Mouse (Mus musculus) spleen, postnatal 36 days (tissue): ENCODE results near the gene Ermp1.

Source experiments
- DNase-seq, 2 experiments: peaks; one replicate each; pipeline ENCODE4 v3.0.0; 2022; ENCODE audit warnings: low spot score in 2 of 2, mixed read lengths in 1 of 2

Ermp1 gene

GRCm38 (mm10) chr19:29661974-29662580 is 13.9 kb upstream of the Ermp1 start:
- DNase-seq: no peak

GRCm38 (mm10) chr19:29660835-29661764 is 12.9 kb upstream of the Ermp1 start:
- DNase-seq: no peak

GRCm38 (mm10) chr19:29659705-29660104 is 11.5 kb upstream of the Ermp1 start:
- no peak for DNase-seq

- no peak for DNase-seq
Measured at GRCm38 (mm10) chr19:29658836-29659235, 10.6 kb upstream of the Ermp1 start.

- no peak for DNase-seq
Measured at GRCm38 (mm10) chr19:29657558-29657957, 9.3 kb upstream of the Ermp1 start.

- no peak for DNase-seq
Measured at GRCm38 (mm10) chr19:29657033-29657432, 8.8 kb upstream of the Ermp1 start.

- DNase-seq: no peak
Measured at GRCm38 (mm10) chr19:29656620-29657019, 8.4 kb upstream of the Ermp1 start.

GRCm38 (mm10) chr19:29656029-29656428 is 7.8 kb upstream of the Ermp1 start:
- DNase-seq: no peak

- no peak for DNase-seq
Measured at GRCm38 (mm10) chr19:29655148-29655547, 6.9 kb upstream of the Ermp1 start.

GRCm38 (mm10) chr19:29653768-29654265 is 5.6 kb upstream of the Ermp1 start:
- no peak for DNase-seq

GRCm38 (mm10) chr19:29649683-29650082 is 1.5 kb upstream of the Ermp1 start:
- DNase-seq: peak in 1 of 2 experiments; percentile 19

GRCm38 (mm10) chr19:29648550-29648914 is 317 bp upstream of the Ermp1 start:
- DNase-seq: no peak

- no peak for DNase-seq
Measured at GRCm38 (mm10) chr19:29644747-29645146, 3.5 kb downstream of the Ermp1 start.

- DNase-seq: no peak
Measured at GRCm38 (mm10) chr19:29643194-29643922, 4.9 kb downstream of the Ermp1 start.

- DNase-seq: no peak
Measured at GRCm38 (mm10) chr19:29642211-29642610, 6.0 kb downstream of the Ermp1 start.

- no peak for DNase-seq
Measured at GRCm38 (mm10) chr19:29641510-29641909, 6.7 kb downstream of the Ermp1 start.

GRCm38 (mm10) chr19:29641055-29641454 is 7.2 kb downstream of the Ermp1 start:
- DNase-seq: peak; percentile 12 to 21

GRCm38 (mm10) chr19:29612102-29612501 is 36.1 kb downstream of the Ermp1 start:
- no peak for DNase-seq

- DNase-seq: no peak
Measured at GRCm38 (mm10) chr19:29610907-29611306, 37.3 kb downstream of the Ermp1 start.

GRCm38 (mm10) chr19:29608212-29608611 is 40.0 kb downstream of the Ermp1 start:
- no peak for DNase-seq

GRCm38 (mm10) chr19:29607521-29607920 is 40.7 kb downstream of the Ermp1 start:
- DNase-seq: no peak

- DNase-seq: no peak
Measured at GRCm38 (mm10) chr19:29604653-29605052, 43.6 kb downstream of the Ermp1 start.
